Mouse (Mus musculus): ENCODE data around the gene Pfkl.
"Not testable (repeated sequence)": the region's sequence is repeated elsewhere in the genome, so short reads cannot be mapped to it uniquely, and the experiment has no call there.

Gene Pfkl

GRCm38 (mm10) chr10:77971709-77972553 is 38.0 kb downstream of the Pfkl start:
- DNase-seq (ENCODE audit: low spot score), result no peak

DNA sequence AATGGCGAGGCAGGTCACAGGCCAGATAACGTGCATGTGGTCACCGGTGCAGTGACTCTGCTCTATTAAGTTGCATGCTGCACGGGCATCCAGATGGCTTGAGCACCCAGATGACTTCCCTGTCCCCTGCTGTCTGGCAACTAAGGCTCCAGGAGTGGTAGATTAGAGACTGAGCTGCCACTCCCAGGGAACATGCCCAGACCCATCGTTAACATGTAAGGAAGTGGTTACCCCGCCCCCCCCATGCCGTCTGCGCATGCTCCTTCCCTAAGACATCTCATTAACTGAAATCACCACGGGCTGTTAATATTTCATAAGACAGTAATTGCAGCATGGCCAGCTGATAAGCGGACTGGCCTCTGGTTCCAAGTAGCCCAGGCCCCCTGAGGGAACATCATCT is 38.7 kb downstream of the Pfkl start:
- DNase-seq (ENCODE audit: low spot score), result no peak

- no peak for DNase-seq (ENCODE audit: low spot score)
Measured at GRCm38 (mm10) chr10:77970481-77970880, 39.4 kb downstream of the Pfkl start, which contains the start of gene Trpm2. Gene Trpm2, minus strand, starts transcription at chr10:77970563.

GRCm38 (mm10) chr10:77969973-77970325 is 39.9 kb downstream of the Pfkl start:
- DNase-seq (ENCODE audit: low spot score), result no peak

GRCm38 (mm10) chr10:77969274-77969972 is 40.5 kb downstream of the Pfkl start:
- no peak for DNase-seq (ENCODE audit: low spot score)

- DNase-seq (ENCODE audit: low spot score), result no peak
Measured at GRCm38 (mm10) chr10:77963971-77964370, 45.9 kb downstream of the Pfkl start.

DNA sequence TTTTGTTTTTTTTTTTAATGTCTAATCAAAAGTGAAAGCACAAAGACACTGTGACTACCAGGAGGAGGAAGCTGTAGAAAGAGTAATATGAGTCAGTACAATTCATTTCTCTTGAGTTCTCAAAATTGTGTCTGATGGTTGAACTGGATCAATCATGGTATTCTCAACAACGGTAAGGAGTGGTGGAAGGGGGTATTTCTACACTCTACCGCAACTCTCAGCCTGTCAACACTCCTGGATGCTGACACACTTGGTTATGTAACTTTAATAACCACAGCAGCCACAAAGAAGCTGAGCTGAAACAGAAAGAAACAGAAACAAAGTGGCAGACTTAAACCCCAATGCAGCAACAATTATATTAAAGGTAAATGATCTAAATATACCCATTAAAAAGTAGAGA is 47.2 kb downstream of the Pfkl start:
- no peak for DNase-seq (ENCODE audit: low spot score)

GRCm38 (mm10) chr10:77950468-77950867 is 59.4 kb downstream of the Pfkl start:
- DNase-seq (ENCODE audit: low spot score), result not testable (repeated sequence)

- DNase-seq (ENCODE audit: low spot score), result no peak
Measured at GRCm38 (mm10) chr10:77939685-77940084, 70.2 kb downstream of the Pfkl start.

Measured in ovary, postnatal 10 days (tissue).